Mouse (Mus musculus) thymus, adult 2 months (tissue): ENCODE measurements around the gene Mpl.

Experiments used
- CTCF ChIP-seq: fragments of 200-500 bp; IDR thresholded peaks from 2 replicates; pipeline ENCODE4 v1.5.1; 2012; ENCODE audit warnings: mild to moderate bottlenecking, control low read depth, low read length, moderate library complexity, borderline replicate concordance; ENCODE audit not compliant: control insufficient read depth, poor library complexity, insufficient read depth; ENCODE audit errors: extremely low read depth
- POLR2A ChIP-seq: fragments of 200-500 bp; IDR thresholded peaks from 2 replicates; pipeline ENCODE4 v1.6.1; 2012; ENCODE audit warnings: mild to moderate bottlenecking, low read length, control low read depth, moderate library complexity; ENCODE audit not compliant: control insufficient read depth, poor library complexity, insufficient read depth; ENCODE audit errors: extremely low read depth

DNA sequence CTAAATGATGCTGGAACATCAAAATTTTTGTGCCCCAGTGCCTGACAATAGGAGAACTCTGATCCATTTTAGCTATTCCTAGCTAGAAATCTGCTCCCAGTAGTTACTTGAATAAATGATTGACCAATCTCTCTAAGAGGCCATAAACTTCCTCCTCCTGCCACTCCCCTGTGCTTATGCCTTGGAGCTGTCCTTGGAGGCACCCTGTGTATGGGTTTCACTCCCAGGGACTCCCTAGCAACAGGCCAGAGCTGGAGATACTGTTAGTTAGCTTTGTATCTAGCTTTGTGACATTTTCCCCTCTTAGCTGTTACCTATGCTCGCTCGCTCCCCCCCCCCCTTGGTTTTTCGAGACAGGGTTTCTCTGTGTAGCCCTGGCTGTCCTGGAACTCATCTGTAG is 35.9 kb downstream of the Mpl start:
- TF ChIP-seq CTCF (no peak), POLR2A (no peak)
